Mouse (Mus musculus) cortical plate, adult 2 months (tissue): ENCODE data around the gene Slc2a10. TPM values are rescaled to one million over a fixed set of nuclear protein-coding genes. Genes with fewer than 3 reads are reported as not detected.

Experiments
- H3K27ac ChIP-seq: fragments of 200-500 bp; 2 replicates; pipeline ENCODE4 v1.5.1; 2012; ENCODE audit warnings: low read length, control low read depth, inconsistent platforms; ENCODE audit not compliant: insufficient read depth
- H3K4me1 ChIP-seq: fragments of 200-500 bp; 2 replicates; pipeline ENCODE4 v1.6.1; 2011; ENCODE audit warnings: low read length; ENCODE audit not compliant: control insufficient read depth, insufficient read depth
- H3K4me3 ChIP-seq: fragments of 200-500 bp; 2 replicates; pipeline ENCODE4 v1.5.1; 2011; ENCODE audit warnings: mild to moderate bottlenecking, low read length, control low read depth; ENCODE audit not compliant: insufficient read depth
- CTCF ChIP-seq: fragments of 200-500 bp; IDR thresholded peaks from 2 replicates; pipeline ENCODE4 v1.5.1; 2011; ENCODE audit warnings: mild to moderate bottlenecking, control low read depth, low read length; ENCODE audit not compliant: insufficient read depth; ENCODE audit errors: extremely low read depth
- POLR2A ChIP-seq: fragments of 200-500 bp; IDR thresholded peaks from 2 replicates; pipeline ENCODE4 v1.6.1; 2011; ENCODE audit warnings: mild to moderate bottlenecking, low read length, control low read depth; ENCODE audit not compliant: insufficient read depth; ENCODE audit errors: extremely low read depth
- polyA plus RNA-seq: library from polyadenylated mRNA; depleted of rRNA; stranded (reverse); fragments of >200 nt; gene quantifications from 2 replicates; pipeline ENCODE4 v1.2.3, GENCODE M21; 2012; rRNA removed

The Slc2a10 gene
- 1.4 and 1.7 TPM in 2 replicates for polyA plus RNA-seq

GRCm38 (mm10) chr2:165503259-165504203 lies at the start of gene Slc2a10:
TSS of gene Slc2a10 (plus strand) at chr2:165503787.
- no peaks in the 10 kb centered on the region for H3K4me1 ChIP-seq
- no peak for TF ChIP-seq CTCF
- TF ChIP-seq POLR2A, result no peak
- no peak within 1 kb of the TSS for H3K27ac ChIP-seq
- H3K4me3 ChIP-seq, result 0 out of 2 replicates have a peak within 1 kb of the TSS, but pooled peaks have one; percentile 8

GRCm38 (mm10) chr2:165456710-165457109 lies 46.9 kb upstream of the Slc2a10 start:
- Histone ChIP-seq H3K4me3 (no peak overlapping the region), H3K4me1 (no peaks in the 10 kb centered on the region), H3K27ac (no peak overlapping the region)
- TF ChIP-seq POLR2A, result no peak
- TF ChIP-seq CTCF, result no peak

GRCm38 (mm10) chr2:165458189-165458588 lies 45.4 kb upstream of the Slc2a10 start:
- no peak overlapping the region for H3K4me3 ChIP-seq
- TF ChIP-seq CTCF, result no peak
- TF ChIP-seq POLR2A, result no peak
- H3K27ac ChIP-seq, result no peak overlapping the region
- no peaks in the 10 kb centered on the region for H3K4me1 ChIP-seq

- Histone ChIP-seq H3K4me3 (no peak overlapping the region), H3K4me1 (no peaks in the 10 kb centered on the region), H3K27ac (no peak overlapping the region)
- no peak for TF ChIP-seq CTCF
- TF ChIP-seq POLR2A, result no peak
These were observed 43.9 kb upstream of the Slc2a10 start for GRCm38 (mm10) chr2:165459663-165460062.

- Histone ChIP-seq H3K4me3 (no peak overlapping the region), H3K27ac (no peak overlapping the region), H3K4me1 (no peaks in the 10 kb centered on the region)
- TF ChIP-seq CTCF (no peak), POLR2A (no peak)
These were observed 35.6 kb upstream of the Slc2a10 start for GRCm38 (mm10) chr2:165467824-165468452.

- Histone ChIP-seq H3K4me3 (no peak overlapping the region), H3K4me1 (no peaks in the 10 kb centered on the region), H3K27ac (no peak overlapping the region)
- no peak for TF ChIP-seq CTCF
- TF ChIP-seq POLR2A, result no peak
These were observed 33.4 kb upstream of the Slc2a10 start for GRCm38 (mm10) chr2:165470167-165470566.

GRCm38 (mm10) chr2:165471943-165472342 lies 31.6 kb upstream of the Slc2a10 start:
- Histone ChIP-seq H3K27ac (no peak overlapping the region), H3K4me1 (no peaks in the 10 kb centered on the region), H3K4me3 (no peak overlapping the region)
- no peak for TF ChIP-seq CTCF
- no peak for TF ChIP-seq POLR2A

GRCm38 (mm10) chr2:165473003-165473402 lies 30.6 kb upstream of the Slc2a10 start, which contains the start of gene Slc13a3:
TSS of gene Slc13a3 (minus strand) at chr2:165473230.
- H3K27ac ChIP-seq, result no peak within 1 kb of the TSS
- H3K4me1 ChIP-seq, result no peaks in the 10 kb centered on the region
- no peak within 1 kb of the TSS for H3K4me3 ChIP-seq
- no peak for TF ChIP-seq CTCF
- no peak for TF ChIP-seq POLR2A

- H3K4me3 ChIP-seq, result no peak overlapping the region
- no peak for TF ChIP-seq POLR2A
- no peaks in the 10 kb centered on the region for H3K4me1 ChIP-seq
- no peak overlapping the region for H3K27ac ChIP-seq
These were observed 28.2 kb upstream of the Slc2a10 start for GRCm38 (mm10) chr2:165475412-165475811.
